ENCODE assay signal across 9 mouse cellular contexts in the genomic region with DNA sequence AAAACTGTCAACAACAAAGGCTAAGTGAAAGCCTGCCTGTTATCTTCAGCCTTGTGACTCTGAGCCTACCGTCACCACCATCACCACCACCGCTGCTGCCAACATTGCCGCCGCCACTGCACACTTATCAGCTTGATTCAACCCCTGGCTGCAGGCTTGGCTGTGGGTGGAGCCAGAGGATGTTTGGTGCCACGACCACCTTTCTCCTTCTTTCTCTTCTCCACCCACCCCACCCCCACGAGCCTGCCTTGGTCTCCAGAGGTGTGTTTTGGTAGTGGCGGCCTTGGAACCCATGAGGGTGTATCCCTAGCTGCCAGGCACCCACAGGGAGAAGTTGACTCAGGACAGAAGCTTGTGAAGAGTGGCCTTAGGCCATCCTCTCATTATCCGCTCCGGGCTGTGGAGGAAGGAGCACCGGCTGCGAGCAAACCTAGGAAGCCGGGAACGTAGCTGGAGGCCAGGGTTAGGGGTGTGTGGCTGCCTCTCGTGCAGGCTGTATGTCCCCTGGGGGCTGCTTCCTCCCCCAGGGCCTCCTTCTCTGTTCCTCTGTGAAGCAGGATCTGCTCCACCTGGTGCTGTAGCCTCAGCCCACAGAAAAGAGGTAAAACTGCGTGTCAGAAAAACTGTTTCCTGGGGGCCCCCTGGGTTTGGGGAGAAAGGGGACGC. TPM values are rescaled to one million over a fixed set of nuclear protein-coding genes. Genes with fewer than 3 reads are reported as not detected.
DNase-seq lines count a peak whose midpoint lies in the region; ATAC-seq lines count a peak whose summit lies in the region.
"Had no signal": no experiment of that assay in that cellular context is flagged by ENCODE, and none has a peak within 500 bp of the region (broad histone marks: within the 10 kb centered on the region; RNA-seq: fewer than 3 reads in every experiment).

No protein-coding gene starts in this region.

- H3K4me3 ChIP-seq in forebrain, embryonic 13.5 days = no peak overlapping the region
- no peak overlapping the region for H3K4me3 ChIP-seq in forebrain, embryonic 11.5 days (ENCODE audit: low read depth, low read length)
- no peak overlapping the region for H3K4me3 ChIP-seq in midbrain, embryonic 15.5 days

- no peak for DNase-seq in forebrain, embryonic 11.5 days (ENCODE audit: low spot score)
- DNase-seq in R1 (ENCODE audit: low read depth, low spot score) = peak; percentile 55
- peak; percentile 72 for DNase-seq in heart, postnatal 4 days
- no peak for DNase-seq in cerebellum, adult 9-10 months
- DNase-seq in c-Kit-positive CD71-positive TER-119-positive erythroid progenitor cells, embryonic 14.5 days (ENCODE audit: low spot score) = no peak
- no peak for DNase-seq in cerebellum, postnatal 36 days
- DNase-seq: lung, embryonic 14.5 days had no signal

- H3K4me1 ChIP-seq in forebrain, embryonic 13.5 days = peaks cover 68% of the 10 kb centered on the region
- H3K4me1 ChIP-seq in forebrain, embryonic 11.5 days (replicated peaks; ENCODE audit: control insufficient read depth, insufficient read depth, low read length) = peaks cover 33% of the 10 kb centered on the region
- H3K4me1 ChIP-seq in midbrain, embryonic 15.5 days = peaks cover 57% of the 10 kb centered on the region

- no peaks in the 10 kb centered on the region for H3K27me3 ChIP-seq in forebrain, embryonic 13.5 days
- no peaks in the 10 kb centered on the region; the same call in 1 of the 2 replicates for H3K27me3 ChIP-seq in forebrain, embryonic 11.5 days (ENCODE audit: control insufficient read depth, insufficient read depth, low read length)
- no peaks in the 10 kb centered on the region for H3K27me3 ChIP-seq in midbrain, embryonic 15.5 days (replicated peaks)

- peak overlapping the region; percentile 50; the same call in 1 of the 2 replicates for H3K9ac ChIP-seq in forebrain, embryonic 13.5 days
- no peak overlapping the region for H3K9ac ChIP-seq in forebrain, embryonic 11.5 days (ENCODE audit: low read length)
- H3K9ac ChIP-seq in midbrain, embryonic 15.5 days = no peak overlapping the region
- H3K9ac ChIP-seq: lung, embryonic 14.5 days had no signal

- no peaks in the 10 kb centered on the region for H3K36me3 ChIP-seq in forebrain, embryonic 13.5 days (ENCODE audit: poor library complexity, severe bottlenecking)
- no peaks in the 10 kb centered on the region for H3K36me3 ChIP-seq in forebrain, embryonic 11.5 days (ENCODE audit: control insufficient read depth, insufficient read depth, low read length)
- H3K36me3 ChIP-seq in midbrain, embryonic 15.5 days (replicated peaks) = no peaks in the 10 kb centered on the region

- peak overlapping the region; percentile 10; the same call in 1 of the 2 replicates for H3K27ac ChIP-seq in forebrain, embryonic 13.5 days
- H3K27ac ChIP-seq in forebrain, embryonic 11.5 days (ENCODE audit: low read depth, low read length) = no peak overlapping the region
- H3K27ac ChIP-seq in midbrain, embryonic 15.5 days = peak overlapping the region; percentile 22

- 57% methylated on average over 16 of the region's 16 CpGs for WGBS in forebrain, embryonic 13.5 days
- 61% methylated on average over 16 of the region's 16 CpGs for WGBS in forebrain, embryonic 11.5 days
- WGBS in midbrain, embryonic 15.5 days = 54% methylated on average over 16 of the region's 16 CpGs

- peak overlapping the region; percentile 1; the same call in 1 of the 2 replicates for H3K4me2 ChIP-seq in forebrain, embryonic 13.5 days
- H3K4me2 ChIP-seq in forebrain, embryonic 11.5 days (ENCODE audit: low read depth, low read length, severe bottlenecking) = no peak overlapping the region
- no peak overlapping the region for H3K4me2 ChIP-seq in midbrain, embryonic 15.5 days
- H3K4me2 ChIP-seq: lung, embryonic 14.5 days had no signal

- no peaks in the 10 kb centered on the region for H3K9me3 ChIP-seq in forebrain, embryonic 13.5 days (replicated peaks)
- no peaks in the 10 kb centered on the region for H3K9me3 ChIP-seq in forebrain, embryonic 11.5 days (ENCODE audit: control insufficient read depth, low read length)
- no peaks in the 10 kb centered on the region for H3K9me3 ChIP-seq in midbrain, embryonic 15.5 days

- ATAC-seq in forebrain, embryonic 13.5 days = no peak
- ATAC-seq in forebrain, embryonic 11.5 days (replicated peaks; ENCODE audit: low FRiP score) = no peak
- ATAC-seq in midbrain, embryonic 15.5 days (replicated peaks) = no peak

RNA-seq across cellular contexts. Expression of a gene that starts 54.9 kb away (rescaled TPM):
- 54.2 and 54.8 TPM in 2 replicates for polyA plus RNA-seq in forebrain, embryonic 13.5 days (2015; fragmentation: Nextera tagmentation; extraction: Ambion mirVana)
- polyA plus RNA-seq in forebrain, embryonic 11.5 days (2014; fragmentation: Nextera tagmentation; extraction: Ambion mirVana) = 40.3 and 42.7 TPM in 2 replicates
- 10 to 100 TPM; 85.8 to 86.2 TPM for total RNA-seq in heart, postnatal 4 days (2021)
- polyA plus RNA-seq in midbrain, embryonic 15.5 days (2015; fragmentation: Nextera tagmentation; extraction: Ambion mirVana) = 94.3 and 98.5 TPM in 2 replicates

Comparison
In these comparisons a context has a peak if more than half of its experiments do, and no peak if none do; other contexts are left out.
1. DNase-seq: peak in R1 (single experiment) and heart, postnatal 4 days (single experiment); none in forebrain, embryonic 11.5 days (single experiment), cerebellum, adult 9-10 months (single experiment), c-Kit-positive CD71-positive TER-119-positive erythroid progenitor cells, embryonic 14.5 days (single experiment) and cerebellum, postnatal 36 days (0 of 2).